Mouse (Mus musculus) C2C12 (cell line): ENCODE results near the gene Slc22a14.

Experiments
- CEBPB ChIP-seq: IDR thresholded peaks from one replicate; pipeline ENCODE4 v1.6.1; 2011; ENCODE audit warnings: low read depth, mild to moderate bottlenecking, control low read depth, moderate library complexity
- CTCF ChIP-seq: IDR thresholded peaks from one replicate; pipeline ENCODE4 v1.5.1; 2011; ENCODE audit not compliant: control insufficient read depth, insufficient read depth, insufficient read length
- FOSL1 ChIP-seq: IDR thresholded peaks from one replicate; pipeline ENCODE4 v1.8.0; 2011; ENCODE audit warnings: mild to moderate bottlenecking, low read length; ENCODE audit not compliant: poor library complexity, insufficient read depth, severe bottlenecking
- MAX ChIP-seq: IDR thresholded peaks from one replicate; pipeline ENCODE4 v1.6.1; 2011; ENCODE audit warnings: mild to moderate bottlenecking, control low read depth
- MYOD1 ChIP-seq: IDR thresholded peaks from one replicate; pipeline ENCODE4 v1.6.1; 2011; ENCODE audit warnings: low read depth; ENCODE audit not compliant: control insufficient read depth, insufficient read length
- MYOG ChIP-seq: IDR thresholded peaks from one replicate; pipeline ENCODE4 v1.6.1; 2011; ENCODE audit not compliant: control insufficient read depth, insufficient read length; ENCODE audit errors: extremely low read depth
- USF1 ChIP-seq: IDR thresholded peaks from one replicate; pipeline ENCODE4 v1.6.1; 2011; ENCODE audit warnings: low read depth, mild to moderate bottlenecking, control low read depth, moderate library complexity

- TF ChIP-seq MAX (no peak), CTCF (no peak), MYOD1 (no peak), MYOG (no peak), USF1 (no peak), CEBPB (no peak), FOSL1 (no peak)
Observed at GRCm38 (mm10) chr9:119378231-119378630, 12.9 kb upstream of the Slc22a14 start.
